Mouse (Mus musculus) forebrain, embryonic 13.5 days (tissue): ENCODE results near the gene Olfr1090. TPM values are rescaled to one million over a fixed set of nuclear protein-coding genes. Genes with fewer than 3 reads are reported as not detected.

ENCODE experiments used
- ATAC-seq: fragments of 200-750 bp; cut with Nextera tagmentation; 2 replicates; pipeline ENCODE4 v1.8.0; 2017
- H3K27ac ChIP-seq: fragments of 300-500 bp; sonication (generic); 2 replicates; pipeline ENCODE4 v1.5.1; 2015; ENCODE audit warnings: inconsistent platforms, mild to moderate bottlenecking, moderate library complexity
- H3K27me3 ChIP-seq: fragments of 300-500 bp; sonication (generic); 2 replicates; pipeline ENCODE4 v1.6.1; 2015; ENCODE audit warnings: mild to moderate bottlenecking, inconsistent platforms
- H3K36me3 ChIP-seq: fragments of 300-500 bp; sonication (generic); 2 replicates; pipeline ENCODE4 v1.6.1; 2015; ENCODE audit warnings: mild to moderate bottlenecking, inconsistent platforms; ENCODE audit not compliant: poor library complexity, severe bottlenecking
- H3K4me1 ChIP-seq: fragments of 300-500 bp; sonication (generic); 2 replicates; pipeline ENCODE4 v1.6.1; 2015; ENCODE audit warnings: inconsistent platforms
- H3K4me2 ChIP-seq: fragments of 300-500 bp; sonication (generic); 2 replicates; pipeline ENCODE4 v1.6.1; 2015; ENCODE audit warnings: inconsistent platforms, mild to moderate bottlenecking, moderate library complexity
- H3K4me3 ChIP-seq: fragments of 300-500 bp; sonication (generic); 2 replicates; pipeline ENCODE4 v1.5.1; 2015; ENCODE audit warnings: mild to moderate bottlenecking, inconsistent platforms
- H3K9ac ChIP-seq: fragments of 300-500 bp; sonication (generic); 2 replicates; pipeline ENCODE4 v1.6.1; 2015; ENCODE audit warnings: mild to moderate bottlenecking, inconsistent platforms
- H3K9me3 ChIP-seq: fragments of 300-500 bp; sonication (generic); replicated peaks from 2 replicates; pipeline ENCODE4 v1.6.1; 2016; ENCODE audit warnings: inconsistent platforms
- WGBS: fragments of 180-500 bp; shearing (Covaris S2); methylation state at CpG from one replicate; pipeline ENCODE4 v1.1.7; 2015; 5-methylcytosine and 5-hydroxymethylcytosine counted together
- polyA plus RNA-seq: library from polyadenylated mRNA; unstranded; fragments of >200 nt; fragmentation: Nextera tagmentation; extraction: Ambion mirVana; gene quantifications from 2 replicates; pipeline ENCODE4 v1.2.1, GENCODE M21; 2015

The Olfr1090 gene
- not detected in 2 replicates for polyA plus RNA-seq

- H3K4me1 ChIP-seq = no peaks in the 10 kb centered on the region
- no peaks in the 10 kb centered on the region for H3K36me3 ChIP-seq
- H3K9ac ChIP-seq = no peak within 1 kb of the TSS
- no peak within 1 kb of the TSS for H3K27ac ChIP-seq
- H3K4me3 ChIP-seq = no peak within 1 kb of the TSS
- H3K4me2 ChIP-seq = no peak within 1 kb of the TSS
- ATAC-seq = no peak
- H3K9me3 ChIP-seq = no peaks in the 10 kb centered on the region
- no peaks in the 10 kb centered on the region for H3K27me3 ChIP-seq
- WGBS = 94% methylated on average over 1 of the region's 1 CpGs
Measured at GRCm38 (mm10) chr2:86758893-86759292, at the start of gene Olfr1090. Gene Olfr1090 (minus strand): TSS chr2:86758993.

- Histone ChIP-seq H3K4me2 (no peak within 1 kb of the TSS), H3K27me3 (no peaks in the 10 kb centered on the region), H3K4me1 (no peaks in the 10 kb centered on the region), H3K27ac (no peak within 1 kb of the TSS), H3K36me3 (no peaks in the 10 kb centered on the region), H3K4me3 (no peak within 1 kb of the TSS), H3K9me3 (no peaks in the 10 kb centered on the region), H3K9ac (no peak within 1 kb of the TSS)
- no peak for ATAC-seq
- WGBS = 76% methylated on average over 2 of the region's 2 CpGs
Measured at GRCm38 (mm10) chr2:86782179-86782578, 23.4 kb upstream of the Olfr1090 start, which contains the start of gene Olfr1093. Gene Olfr1093 (plus strand): TSS chr2:86782479.

- Histone ChIP-seq H3K4me2 (no peak overlapping the region), H3K9me3 (no peaks in the 10 kb centered on the region), H3K27ac (no peak overlapping the region), H3K4me3 (no peak overlapping the region), H3K36me3 (no peaks in the 10 kb centered on the region), H3K9ac (no peak overlapping the region), H3K27me3 (no peaks in the 10 kb centered on the region), H3K4me1 (no peaks in the 10 kb centered on the region)
- 99% methylated on average over 6 of the region's 6 CpGs for WGBS
- no peak for ATAC-seq
Measured at GRCm38 (mm10) chr2:86761050-86761449, 2.3 kb upstream of the Olfr1090 start.

- no peaks in the 10 kb centered on the region for H3K4me1 ChIP-seq
- H3K9ac ChIP-seq = no peak within 1 kb of the TSS
- H3K4me2 ChIP-seq = no peak within 1 kb of the TSS
- no peaks in the 10 kb centered on the region for H3K27me3 ChIP-seq
- no peak within 1 kb of the TSS for H3K27ac ChIP-seq
- H3K36me3 ChIP-seq = no peaks in the 10 kb centered on the region
- H3K4me3 ChIP-seq = no peak within 1 kb of the TSS
- H3K9me3 ChIP-seq = no peaks in the 10 kb centered on the region
- no peak for ATAC-seq
Measured at GRCm38 (mm10) chr2:86733601-86734000, 25.2 kb downstream of the Olfr1090 start, which contains the start of gene Olfr1089. Gene Olfr1089 (minus strand): TSS chr2:86733701.

Other genes starting within 250 kb of the Olfr1090 start
- not detected in 2 replicates for gene Olfr1079, start 216.5 kb downstream of the Olfr1090 start, polyA plus RNA-seq
- gene Olfr1080, start 200.8 kb downstream of the Olfr1090 start, polyA plus RNA-seq = not detected in 2 replicates
- not detected in 2 replicates for gene Olfr1082, start 160.0 kb downstream of the Olfr1090 start, polyA plus RNA-seq
- gene Olfr1084, start 119.3 kb downstream of the Olfr1090 start, polyA plus RNA-seq = not detected in 2 replicates
- gene Olfr1085, start 97.0 kb downstream of the Olfr1090 start, polyA plus RNA-seq = not detected in 2 replicates
- not detected in 2 replicates for gene Olfr1086, start 78.9 kb downstream of the Olfr1090 start, polyA plus RNA-seq
- gene Olfr1087, start 60.6 kb downstream of the Olfr1090 start, polyA plus RNA-seq = not detected in 2 replicates
- not detected in 2 replicates for gene Olfr1089, start 25.3 kb downstream of the Olfr1090 start, polyA plus RNA-seq
- not detected in 2 replicates for gene Olfr1093, start 23.5 kb upstream of the Olfr1090 start, polyA plus RNA-seq
- not detected in 2 replicates for gene Olfr141, start 51.0 kb upstream of the Olfr1090 start, polyA plus RNA-seq
- not detected in 2 replicates for gene Olfr1094, start 65.7 kb upstream of the Olfr1090 start, polyA plus RNA-seq
- not detected in 2 replicates for gene Olfr1095, start 92.7 kb upstream of the Olfr1090 start, polyA plus RNA-seq
- not detected in 2 replicates for gene Gm13723, start 115.8 kb upstream of the Olfr1090 start, polyA plus RNA-seq
- gene Olfr1097, start 133.2 kb upstream of the Olfr1090 start, polyA plus RNA-seq = not detected in 2 replicates
- not detected in 2 replicates for gene Olfr1098, start 165.6 kb upstream of the Olfr1090 start, polyA plus RNA-seq
- gene Olfr1099, start 201.7 kb upstream of the Olfr1090 start, polyA plus RNA-seq = not detected in 2 replicates
- gene Olfr1100, start 221.0 kb upstream of the Olfr1090 start, polyA plus RNA-seq = not detected in 2 replicates
- not detected in 2 replicates for gene Olfr1101, start 232.2 kb upstream of the Olfr1090 start, polyA plus RNA-seq
- gene Olfr1102, start 239.4 kb upstream of the Olfr1090 start, polyA plus RNA-seq = not detected in 2 replicates